Mouse (Mus musculus) MEL (cell line): ENCODE data around the gene Iqcd. TPM values are rescaled to one million over a fixed set of nuclear protein-coding genes. Genes with fewer than 3 reads are reported as not detected.

Source experiments
- DNase-seq: peaks from one replicate; pipeline ENCODE4 v3.0.0; 2011; ENCODE audit warnings: low read depth, low spot score
- H3K27ac ChIP-seq: 2 replicates; pipeline ENCODE4 v1.5.1; 2012; ENCODE audit warnings: low read depth, mild to moderate bottlenecking, control low read depth, low read length, moderate library complexity; ENCODE audit not compliant: control insufficient read depth
- H3K27me3 ChIP-seq, 2 experiments: fragments of 150-350 bp in 1 of 2; sonication (generic) in 1 of 2; 2 replicates each; pipeline ENCODE4 v1.6.1; 2012; ENCODE audit warnings: low read length in 2 of 2, mild to moderate bottlenecking in 2 of 2, improper control_type of control experiment in 1 of 2, moderate library complexity in 1 of 2; ENCODE audit not compliant: insufficient read depth in 2 of 2, control insufficient read depth in 1 of 2
- H3K36me3 ChIP-seq, 2 experiments: 2 replicates each; pipeline ENCODE4 v1.6.1; 2012 to 2014; ENCODE audit warnings: low read length in 2 of 2, improper control_type of control experiment in 1 of 2, inconsistent platforms in 1 of 2, mild to moderate bottlenecking in 1 of 2; ENCODE audit not compliant: insufficient read depth in 2 of 2, control insufficient read depth in 1 of 2
- H3K4me1 ChIP-seq, 2 experiments: fragments of 150-350 bp in 1 of 2; sonication (generic) in 1 of 2; 2 replicates each; pipeline ENCODE4 v1.6.1; 2012; ENCODE audit warnings: low read length in 2 of 2, improper control_type of control experiment in 1 of 2, mild to moderate bottlenecking in 1 of 2; ENCODE audit not compliant: insufficient read depth in 2 of 2, control insufficient read depth in 1 of 2
- H3K4me3 ChIP-seq, 2 experiments: fragments of 150-350 bp in 1 of 2; sonication (generic) in 1 of 2; 2 replicates each; pipeline ENCODE4 v1.5.1; 2012; ENCODE audit warnings: low read depth in 2 of 2, low read length in 2 of 2, mild to moderate bottlenecking in 2 of 2, moderate library complexity in 2 of 2, control low read depth in 1 of 2, improper control_type of control experiment in 1 of 2; ENCODE audit not compliant: control insufficient read depth in 1 of 2, insufficient read depth in 1 of 2
- H3K79me2 ChIP-seq: 2 replicates; pipeline ENCODE4 v1.6.1; 2012; ENCODE audit warnings: mild to moderate bottlenecking, low read length, moderate library complexity; ENCODE audit not compliant: control insufficient read depth, poor library complexity, insufficient read depth
- H3K9ac ChIP-seq: 2 replicates; pipeline ENCODE4 v1.6.1; 2012; ENCODE audit warnings: low read depth, mild to moderate bottlenecking, control low read depth, low read length, moderate library complexity; ENCODE audit not compliant: control insufficient read depth, poor library complexity, severe bottlenecking
- H3K9me3 ChIP-seq: fragments of 150-350 bp; sonication (generic); replicated peaks from 2 replicates; pipeline ENCODE4 v1.6.1; 2012; ENCODE audit warnings: mild to moderate bottlenecking, low read length, improper control_type of control experiment, moderate library complexity; ENCODE audit not compliant: insufficient read depth
- BHLHE40 ChIP-seq: IDR thresholded peaks from 2 replicates; pipeline ENCODE4 v1.6.1; 2012; ENCODE audit warnings: low read depth, mild to moderate bottlenecking, inconsistent platforms, low read length, improper control_type of control experiment, borderline replicate concordance
- CHD1 ChIP-seq: IDR thresholded peaks from 2 replicates; pipeline ENCODE4 v1.6.1; 2012; ENCODE audit warnings: low read depth, mild to moderate bottlenecking, inconsistent platforms, low read length, improper control_type of control experiment
- CHD2 ChIP-seq: IDR thresholded peaks from 2 replicates; pipeline ENCODE4 v1.6.1; 2011; ENCODE audit warnings: low read length, improper control_type of control experiment
- CTCF ChIP-seq, 3 experiments: IDR thresholded peaks in 2 of 3; conservative IDR thresholded peaks in 1 of 3; 2 replicates each; pipeline ENCODE4 v1.5.1; 2011 to 2012; ENCODE audit warnings: low read length in 3 of 3, low read depth in 2 of 3, mild to moderate bottlenecking in 2 of 3, improper control_type of control experiment in 1 of 3, inconsistent platforms in 1 of 3, mixed read lengths in 1 of 3, moderate library complexity in 1 of 3; ENCODE audit not compliant: control insufficient read depth in 1 of 3, insufficient read depth in 1 of 3, poor library complexity in 1 of 3, severe bottlenecking in 1 of 3
- E2F4 ChIP-seq: IDR thresholded peaks from 2 replicates; pipeline ENCODE4 v1.6.1; 2011; ENCODE audit warnings: low read depth, low read length, improper control_type of control experiment, borderline replicate concordance
- EP300 ChIP-seq, 2 experiments: IDR thresholded peaks; 2 replicates each; pipeline ENCODE4 v1.6.1; 2011; ENCODE audit warnings: improper control_type of control experiment in 2 of 2, low read length in 2 of 2, low read depth in 1 of 2, mild to moderate bottlenecking in 1 of 2
- ETS1 ChIP-seq: IDR thresholded peaks from 2 replicates; pipeline ENCODE4 v1.6.1; 2012; ENCODE audit warnings: low read depth, mild to moderate bottlenecking, inconsistent platforms, low read length, improper control_type of control experiment, moderate library complexity
- GABPA ChIP-seq: IDR thresholded peaks from 2 replicates; pipeline ENCODE4 v1.6.1; 2012; ENCODE audit warnings: low read depth, mild to moderate bottlenecking, inconsistent platforms, low read length, improper control_type of control experiment, moderate library complexity
- GATA1 ChIP-seq: IDR thresholded peaks from 2 replicates; pipeline ENCODE4 v1.6.1; 2011; ENCODE audit warnings: low read depth, low read length, improper control_type of control experiment
- HCFC1 ChIP-seq: IDR thresholded peaks from 2 replicates; pipeline ENCODE4 v1.6.1; 2012; ENCODE audit warnings: low read depth, mild to moderate bottlenecking, inconsistent platforms, low read length, improper control_type of control experiment, moderate library complexity
- JUND ChIP-seq: IDR thresholded peaks from 2 replicates; pipeline ENCODE4 v1.6.1; 2011; ENCODE audit warnings: low read depth, mild to moderate bottlenecking, improper control_type of control experiment, low read length
- KAT2A ChIP-seq: conservative IDR thresholded peaks from 2 replicates; pipeline ENCODE4 v1.6.1; 2012; ENCODE audit warnings: low read depth, low read length, improper control_type of control experiment, inconsistent platforms
- MAFK ChIP-seq: IDR thresholded peaks from 2 replicates; pipeline ENCODE4 v1.6.1; 2011; ENCODE audit warnings: low read depth, mild to moderate bottlenecking, low read length, improper control_type of control experiment, borderline replicate concordance
- MAX ChIP-seq: IDR thresholded peaks from 2 replicates; pipeline ENCODE4 v1.6.1; 2011; ENCODE audit warnings: low read length, improper control_type of control experiment
- MAZ ChIP-seq: IDR thresholded peaks from 2 replicates; pipeline ENCODE4 v1.6.1; 2012; ENCODE audit warnings: low read depth, mild to moderate bottlenecking, inconsistent platforms, low read length, improper control_type of control experiment
- MXI1 ChIP-seq: IDR thresholded peaks from 2 replicates; pipeline ENCODE4 v1.6.1; 2011; ENCODE audit warnings: mild to moderate bottlenecking, low read depth, low read length, improper control_type of control experiment
- MYC ChIP-seq: IDR thresholded peaks from 2 replicates; pipeline ENCODE4 v1.6.1; 2011; ENCODE audit warnings: low read depth, mild to moderate bottlenecking, low read length, improper control_type of control experiment, moderate library complexity
- NELFE ChIP-seq: IDR thresholded peaks from 2 replicates; pipeline ENCODE4 v1.6.1; 2011; ENCODE audit warnings: low read depth, low read length, improper control_type of control experiment
- NRF1 ChIP-seq: IDR thresholded peaks from 2 replicates; pipeline ENCODE4 v1.6.1; 2014; ENCODE audit warnings: low read depth, mild to moderate bottlenecking, inconsistent platforms, low read length, improper control_type of control experiment, moderate library complexity; ENCODE audit not compliant: poor library complexity, insufficient read depth, severe bottlenecking
- POLR2AphosphoS2 ChIP-seq: IDR thresholded peaks from 2 replicates; pipeline ENCODE4 v1.6.1; 2011; ENCODE audit warnings: low read length, improper control_type of control experiment
- POLR2AphosphoS5 ChIP-seq: IDR thresholded peaks from 2 replicates; pipeline ENCODE4 v1.6.1; 2012; ENCODE audit warnings: low read depth, borderline replicate concordance, mild to moderate bottlenecking, inconsistent platforms, low read length, moderate library complexity, mixed read lengths
- RCOR1 ChIP-seq: IDR thresholded peaks from 2 replicates; pipeline ENCODE4 v1.6.1; 2012; ENCODE audit warnings: low read depth, mild to moderate bottlenecking, inconsistent platforms, low read length, improper control_type of control experiment
- SIN3A ChIP-seq: IDR thresholded peaks from 2 replicates; pipeline ENCODE4 v1.6.1; 2012; ENCODE audit warnings: low read length, improper control_type of control experiment, inconsistent platforms
- SMC3 ChIP-seq: IDR thresholded peaks from 2 replicates; pipeline ENCODE4 v1.6.1; 2011; ENCODE audit warnings: low read depth, low read length, improper control_type of control experiment
- TAL1 ChIP-seq: IDR thresholded peaks from 2 replicates; pipeline ENCODE4 v1.6.1; 2012; ENCODE audit warnings: mild to moderate bottlenecking, inconsistent platforms, low read length, moderate library complexity, mixed read lengths
- TBP ChIP-seq: IDR thresholded peaks from 2 replicates; pipeline ENCODE4 v1.8.0; 2011; ENCODE audit warnings: low read depth, low read length, improper control_type of control experiment
- TCF12 ChIP-seq: IDR thresholded peaks from 2 replicates; pipeline ENCODE4 v1.6.1; 2014; ENCODE audit warnings: low read depth, mild to moderate bottlenecking, inconsistent platforms, low read length, improper control_type of control experiment, moderate library complexity
- USF1 ChIP-seq: IDR thresholded peaks from 2 replicates; pipeline ENCODE4 v1.6.1; 2014; ENCODE audit warnings: low read depth, mild to moderate bottlenecking, inconsistent platforms, low read length, improper control_type of control experiment, moderate library complexity
- USF2 ChIP-seq, 2 experiments: IDR thresholded peaks; 2 replicates each; pipeline ENCODE4 v1.6.1; 2011 to 2012; ENCODE audit warnings: improper control_type of control experiment in 2 of 2, low read length in 2 of 2, borderline replicate concordance in 1 of 2, inconsistent platforms in 1 of 2, low read depth in 1 of 2, mild to moderate bottlenecking in 1 of 2; ENCODE audit not compliant: insufficient read depth in 1 of 2
- ZC3H11A ChIP-seq: IDR thresholded peaks from 2 replicates; pipeline ENCODE4 v1.6.1; 2012; ENCODE audit warnings: low read depth, mild to moderate bottlenecking, inconsistent platforms, low read length, improper control_type of control experiment
- ZKSCAN1 ChIP-seq: IDR thresholded peaks from 2 replicates; pipeline ENCODE4 v1.6.1; 2012; ENCODE audit warnings: low read depth, mild to moderate bottlenecking, inconsistent platforms, low read length, improper control_type of control experiment, moderate library complexity
- ZNF384 ChIP-seq: IDR thresholded peaks from 2 replicates; pipeline ENCODE4 v1.6.1; 2012; ENCODE audit warnings: low read depth, mild to moderate bottlenecking, inconsistent platforms, low read length, improper control_type of control experiment
- polyA plus RNA-seq, 2 experiments: library from polyadenylated mRNA; stranded (reverse) in 1 of 2; unstranded in 1 of 2; fragments of >175 nt in 1 of 2; fragments of >200 nt in 1 of 2; gene quantifications; 2 replicates each; pipeline versions ENCODE4 v1.2.1 to v1.2.4; 2012; ENCODE audit warnings: low replicate concordance in 2 of 2, low read depth in 1 of 2; ENCODE audit not compliant: insufficient read length in 2 of 2, insufficient read depth in 1 of 2, missing spikeins in 1 of 2
- total RNA-seq: library from RNA; depleted of rRNA; stranded (reverse); fragments of 300-350 nt; gene quantifications from 2 replicates; pipeline ENCODE4 v1.2.3, GENCODE M21; 2012

Iqcd gene
- total and polyA plus RNA-seq, 3 experiments: 1.1 to 2.2 TPM; not detected in 1

DNA sequence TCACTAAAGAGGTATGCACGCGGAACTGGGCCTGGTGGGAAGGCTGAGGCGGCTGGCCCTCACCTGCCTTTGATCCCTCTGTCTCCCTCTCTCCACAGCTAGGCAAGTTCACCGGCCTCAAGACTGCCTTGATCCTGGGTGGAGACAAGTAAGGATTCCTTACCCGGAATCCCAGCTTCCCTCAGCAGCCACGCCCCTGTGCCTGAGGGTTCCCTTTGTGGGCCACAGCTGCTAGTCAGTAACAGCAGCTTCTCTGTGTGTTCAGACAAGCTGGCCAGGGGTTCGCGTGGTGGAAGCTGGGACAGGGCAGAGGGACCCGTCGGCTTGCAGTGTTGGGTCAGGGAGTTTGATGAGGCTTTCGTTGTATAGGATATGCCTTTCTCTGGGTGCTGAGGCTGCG is 30.0 kb downstream of the Iqcd start:
- TF ChIP-seq MAFK: no peak
- no peak for TF ChIP-seq BHLHE40
- TF ChIP-seq MAZ: no peak
- no peak for TF ChIP-seq MXI1
- no peak for TF ChIP-seq TCF12
- no peak for TF ChIP-seq SIN3A
- no peak for DNase-seq
- H3K79me2 ChIP-seq: peaks cover 15% of the 10 kb centered on the region
- H3K4me1 ChIP-seq: no peaks in the 10 kb centered on the region
- no peak overlapping the region for H3K9ac ChIP-seq
- H3K9me3 ChIP-seq: no peaks in the 10 kb centered on the region
- H3K4me3 ChIP-seq: no peak overlapping the region
- no peaks in the 10 kb centered on the region for H3K27me3 ChIP-seq
- no peak overlapping the region for H3K27ac ChIP-seq
- peaks cover 0 to 6% of the 10 kb centered on the region in 2 experiments; a peak in 2 of 4 replicates for H3K36me3 ChIP-seq

DNA sequence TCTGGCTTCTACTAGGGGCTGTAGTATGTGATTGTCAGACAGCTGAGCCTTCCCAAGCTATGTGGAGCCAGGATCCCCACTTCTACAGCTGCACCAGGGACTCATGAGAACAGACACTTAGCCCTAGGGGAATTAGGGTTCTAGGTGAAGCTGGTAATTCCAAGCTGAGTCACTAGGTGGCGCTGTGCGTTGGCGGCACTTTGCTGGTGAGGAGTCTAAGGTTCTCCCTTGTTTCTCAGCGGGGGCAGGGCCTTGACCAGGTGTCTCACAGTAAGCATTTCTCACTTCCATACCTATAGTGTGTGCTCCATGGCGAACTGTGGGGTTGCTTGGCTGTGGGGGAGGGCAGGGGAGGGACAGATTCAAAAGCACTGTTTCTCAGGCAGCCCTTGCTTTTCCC is 30.4 kb downstream of the Iqcd start:
- no peaks in the 10 kb centered on the region for H3K9me3 ChIP-seq
- H3K27me3 ChIP-seq: no peaks in the 10 kb centered on the region
- peak; percentile 75 for DNase-seq
- H3K27ac ChIP-seq: no peak overlapping the region
- peaks cover 0 to 7% of the 10 kb centered on the region in 2 experiments; a peak in 2 of 4 replicates for H3K36me3 ChIP-seq
- H3K79me2 ChIP-seq: peaks cover 11% of the 10 kb centered on the region
- no peak overlapping the region for H3K4me3 ChIP-seq
- H3K9ac ChIP-seq: no peak overlapping the region
- no peaks in the 10 kb centered on the region for H3K4me1 ChIP-seq
- TF ChIP-seq GATA1: no peak
- peak; percentile 64 for TF ChIP-seq SMC3
- no peak for TF ChIP-seq ETS1
- no peak for TF ChIP-seq MAZ
- TF ChIP-seq NELFE: no peak
- peak; percentile 28; the same call in 1 of the 2 replicates for TF ChIP-seq ZC3H11A
- no peak for TF ChIP-seq MAFK
- no peak for TF ChIP-seq ZNF384
- TF ChIP-seq MAX: no peak
- TF ChIP-seq CTCF (IDR thresholded peaks at IDR 0.05 in 2 of 3, conservative IDR thresholded peaks at IDR 0.05 in 1 of 3; ENCODE audit: control insufficient read depth in 1 of 3, insufficient read depth in 1 of 3, low read depth in 2 of 3, low read length in 3 of 3, poor library complexity in 1 of 3, severe bottlenecking in 1 of 3): peak; percentile 92 to 98 (median 94)
- TF ChIP-seq E2F4: peak; percentile 42; the same call in 1 of the 2 replicates
- no peak for TF ChIP-seq GABPA
- no peak for TF ChIP-seq POLR2AphosphoS2
- no peak for TF ChIP-seq CHD2
- no peak for TF ChIP-seq EP300 (IDR thresholded peaks at IDR 0.05; ENCODE audit: low read depth in 1 of 2, low read length in 2 of 2)
- no peak for TF ChIP-seq USF1
- TF ChIP-seq HCFC1: no peak
- TF ChIP-seq POLR2AphosphoS5: no peak
- no peak for TF ChIP-seq USF2 (IDR thresholded peaks at IDR 0.05; ENCODE audit: borderline replicate concordance in 1 of 2, insufficient read depth in 1 of 2, low read depth in 1 of 2, low read length in 2 of 2)
- no peak for TF ChIP-seq JUND
- no peak for TF ChIP-seq MXI1
- TF ChIP-seq MYC: no peak
- no peak for TF ChIP-seq RCOR1
- no peak for TF ChIP-seq TBP
- no peak for TF ChIP-seq CHD1
- no peak for TF ChIP-seq BHLHE40
- TF ChIP-seq KAT2A: no peak
- TF ChIP-seq TAL1: no peak
- no peak for TF ChIP-seq NRF1
- TF ChIP-seq SIN3A: no peak
- TF ChIP-seq ZKSCAN1: no peak
- no peak for TF ChIP-seq TCF12
